Mouse (Mus musculus): Measurements from ENCODE around the gene Hjurp.

DNA sequence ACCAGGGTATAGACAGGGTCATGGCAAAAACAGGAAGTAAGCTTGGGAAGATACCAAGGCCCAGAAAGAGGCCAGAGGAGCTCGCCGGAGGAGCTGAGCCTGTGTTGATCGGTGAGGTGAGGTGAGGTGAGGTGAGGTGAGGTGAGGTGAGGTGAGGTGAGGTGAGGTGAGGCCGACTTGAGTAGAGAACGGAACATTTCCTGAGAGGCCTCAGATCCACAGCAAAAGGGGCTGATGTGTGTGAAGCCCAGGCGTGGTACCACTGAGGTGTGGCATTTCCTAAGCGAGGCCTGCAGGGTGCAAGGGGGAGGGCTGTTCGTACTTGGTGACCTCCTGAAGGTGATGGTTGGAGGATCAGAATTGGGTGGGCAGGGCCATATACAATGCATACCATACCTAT, 24.3 kb downstream of the Hjurp start:
- TF ChIP-seq CTCF (IDR thresholded peaks at IDR 0.05; ENCODE audit: insufficient read depth, low read length) (no peak), POLR2A (IDR thresholded peaks at IDR 0.05; ENCODE audit: borderline replicate concordance, extremely low read depth, low read depth, low read length) (no peak)
